Mouse (Mus musculus): Measurements from ENCODE around the gene Ube2v1. TPM values are rescaled to one million over a fixed set of nuclear protein-coding genes. Genes with fewer than 3 reads are reported as not detected.
A peak's percentile ranks its signal among the peaks of the same experiment; 100 is the strongest.

Ube2v1 gene
- polyA plus RNA-seq, 1 experiment = 322 TPM

- Histone ChIP-seq H3K36me3 (ENCODE audit: control insufficient read depth, insufficient read depth) (no peaks in the 10 kb centered on the region), H3K27me3 (ENCODE audit: control insufficient read depth, insufficient read depth, insufficient read length) (no peaks in the 10 kb centered on the region), H3K4me2 (ENCODE audit: low read depth) (no peak overlapping the region), H3K4me3 (no peak overlapping the region), H3K79me2 (ENCODE audit: control insufficient read depth, insufficient read depth) (no peaks in the 10 kb centered on the region), H3ac (ENCODE audit: control insufficient read depth, insufficient read length) (no peak overlapping the region)
- TF ChIP-seq TCF3 (IDR thresholded peaks at IDR 0.05; ENCODE audit: insufficient read length, low read depth) (no peak), TCF12 (IDR thresholded peaks at IDR 0.05; ENCODE audit: insufficient read depth, poor library complexity, severe bottlenecking) (no peak), MYOG (IDR thresholded peaks at IDR 0.05; ENCODE audit: control insufficient read depth in 1 of 3, insufficient read depth in 1 of 3, insufficient read length in 2 of 3, low read depth in 2 of 3) (no peak), MAX (IDR thresholded peaks at IDR 0.05; ENCODE audit: low read depth) (no peak), E2F4 (IDR thresholded peaks at IDR 0.05; ENCODE audit: insufficient read depth) (no peak), CEBPB (IDR thresholded peaks at IDR 0.05; ENCODE audit: insufficient read depth, poor library complexity, severe bottlenecking) (no peak), SRF (IDR thresholded peaks at IDR 0.05; ENCODE audit: control insufficient read depth, insufficient read length, low read depth) (no peak)
Measured at GRCm38 (mm10) chr2:167675120-167675909, 43.4 kb upstream of the Ube2v1 start.

GRCm38 (mm10) chr2:167672212-167672685, 40.4 kb upstream of the Ube2v1 start:
- Histone ChIP-seq H3K27me3 (ENCODE audit: control insufficient read depth, insufficient read depth, insufficient read length) (no peaks in the 10 kb centered on the region), H3K36me3 (ENCODE audit: control insufficient read depth, insufficient read depth) (no peaks in the 10 kb centered on the region), H3ac (ENCODE audit: control insufficient read depth, insufficient read length) (no peak overlapping the region), H3K4me3 (no peak overlapping the region), H3K79me2 (ENCODE audit: control insufficient read depth, insufficient read depth) (no peaks in the 10 kb centered on the region), H3K4me2 (ENCODE audit: low read depth) (peak overlapping the region; percentile 46)
- TF ChIP-seq TCF3 (IDR thresholded peaks at IDR 0.05; ENCODE audit: insufficient read length, low read depth) (peak; percentile 84), TCF12 (IDR thresholded peaks at IDR 0.05; ENCODE audit: insufficient read depth, poor library complexity, severe bottlenecking) (peak; percentile 96), POLR2AphosphoS2 (IDR thresholded peaks at IDR 0.05; ENCODE audit: insufficient read length, low read depth) (no peak), MYOD1 (IDR thresholded peaks at IDR 0.05; ENCODE audit: control insufficient read depth in 1 of 3, insufficient read length in 2 of 3, low read depth in 2 of 3) (peak; percentile 86 to 91 (median 86)), MYOG (IDR thresholded peaks at IDR 0.05; ENCODE audit: control insufficient read depth in 1 of 3, insufficient read depth in 1 of 3, insufficient read length in 2 of 3, low read depth in 2 of 3) (peak; percentile 61 to 90 (median 90))

- TF ChIP-seq MYOD1 (IDR thresholded peaks at IDR 0.05; ENCODE audit: control insufficient read depth in 1 of 3, insufficient read length in 2 of 3, low read depth in 2 of 3) (peak in 1 of 3 experiments; percentile 22), MYOG (IDR thresholded peaks at IDR 0.05; ENCODE audit: control insufficient read depth in 1 of 3, insufficient read depth in 1 of 3, insufficient read length in 2 of 3, low read depth in 2 of 3) (peak in 1 of 3 experiments; percentile 40), SRF (IDR thresholded peaks at IDR 0.05; ENCODE audit: control insufficient read depth, insufficient read length, low read depth) (no peak)
- no peaks in the 10 kb centered on the region for H3K36me3 ChIP-seq (ENCODE audit: control insufficient read depth, insufficient read depth)
- no peak overlapping the region for H3ac ChIP-seq (ENCODE audit: control insufficient read depth, insufficient read length)
- no peaks in the 10 kb centered on the region for H3K27me3 ChIP-seq (ENCODE audit: control insufficient read depth, insufficient read depth, insufficient read length)
- H3K4me3 ChIP-seq = no peak overlapping the region
- no peaks in the 10 kb centered on the region for H3K79me2 ChIP-seq (ENCODE audit: control insufficient read depth, insufficient read depth)
- H3K4me2 ChIP-seq (ENCODE audit: low read depth) = peak overlapping the region; percentile 46
Measured at GRCm38 (mm10) chr2:167671101-167671633, 39.3 kb upstream of the Ube2v1 start.

- no peak for TF ChIP-seq USF1 (IDR thresholded peaks at IDR 0.05; ENCODE audit: low read depth)
- no peak for TF ChIP-seq TCF3 (IDR thresholded peaks at IDR 0.05; ENCODE audit: insufficient read length, low read depth)
- TF ChIP-seq REST (IDR thresholded peaks at IDR 0.05; ENCODE audit: insufficient read depth, insufficient read length) = no peak
- TF ChIP-seq E2F4 (IDR thresholded peaks at IDR 0.05; ENCODE audit: insufficient read depth) = no peak
- no peak for TF ChIP-seq MYOG (IDR thresholded peaks at IDR 0.05; ENCODE audit: control insufficient read depth in 1 of 3, insufficient read depth in 1 of 3, insufficient read length in 2 of 3, low read depth in 2 of 3)
- no peak for TF ChIP-seq POLR2A (IDR thresholded peaks at IDR 0.05; ENCODE audit: insufficient read length, low read depth)
- TF ChIP-seq POLR2AphosphoS2 (IDR thresholded peaks at IDR 0.05; ENCODE audit: insufficient read length, low read depth) = no peak
- no peak for TF ChIP-seq CEBPB (IDR thresholded peaks at IDR 0.05; ENCODE audit: insufficient read depth, poor library complexity, severe bottlenecking)
- TF ChIP-seq TCF12 (IDR thresholded peaks at IDR 0.05; ENCODE audit: insufficient read depth, poor library complexity, severe bottlenecking) = no peak
- no peak for TF ChIP-seq MYOD1 (IDR thresholded peaks at IDR 0.05; ENCODE audit: control insufficient read depth in 1 of 3, insufficient read length in 2 of 3, low read depth in 2 of 3)
- no peak for TF ChIP-seq SRF (IDR thresholded peaks at IDR 0.05; ENCODE audit: control insufficient read depth, insufficient read length, low read depth)
- Histone ChIP-seq H3K36me3 (ENCODE audit: control insufficient read depth, insufficient read depth) (no peaks in the 10 kb centered on the region), H3ac (ENCODE audit: control insufficient read depth, insufficient read length) (no peak overlapping the region), H3K79me2 (ENCODE audit: control insufficient read depth, insufficient read depth) (no peaks in the 10 kb centered on the region), H3K27me3 (ENCODE audit: control insufficient read depth, insufficient read depth, insufficient read length) (no peaks in the 10 kb centered on the region), H3K4me3 (no peak overlapping the region), H3K4me2 (ENCODE audit: low read depth) (no peak overlapping the region)
Measured at GRCm38 (mm10) chr2:167669398-167669797, 37.5 kb upstream of the Ube2v1 start.

GRCm38 (mm10) chr2:167668426-167668825, 36.5 kb upstream of the Ube2v1 start:
- Histone ChIP-seq H3K4me2 (ENCODE audit: low read depth) (no peak overlapping the region), H3ac (ENCODE audit: control insufficient read depth, insufficient read length) (no peak overlapping the region), H3K79me2 (ENCODE audit: control insufficient read depth, insufficient read depth) (no peaks in the 10 kb centered on the region), H3K27me3 (ENCODE audit: control insufficient read depth, insufficient read depth, insufficient read length) (no peaks in the 10 kb centered on the region), H3K36me3 (ENCODE audit: control insufficient read depth, insufficient read depth) (no peaks in the 10 kb centered on the region), H3K4me3 (no peak overlapping the region)
- no peak for TF ChIP-seq POLR2A (IDR thresholded peaks at IDR 0.05; ENCODE audit: insufficient read length, low read depth)
- TF ChIP-seq TCF3 (IDR thresholded peaks at IDR 0.05; ENCODE audit: insufficient read length, low read depth) = no peak
- no peak for TF ChIP-seq MYOD1 (IDR thresholded peaks at IDR 0.05; ENCODE audit: control insufficient read depth in 1 of 3, insufficient read length in 2 of 3, low read depth in 2 of 3)
- TF ChIP-seq TCF12 (IDR thresholded peaks at IDR 0.05; ENCODE audit: insufficient read depth, poor library complexity, severe bottlenecking) = no peak
- TF ChIP-seq USF1 (IDR thresholded peaks at IDR 0.05; ENCODE audit: low read depth) = no peak
- TF ChIP-seq REST (IDR thresholded peaks at IDR 0.05; ENCODE audit: insufficient read depth, insufficient read length) = no peak
- TF ChIP-seq POLR2AphosphoS2 (IDR thresholded peaks at IDR 0.05; ENCODE audit: insufficient read length, low read depth) = no peak
- no peak for TF ChIP-seq SRF (IDR thresholded peaks at IDR 0.05; ENCODE audit: control insufficient read depth, insufficient read length, low read depth)
- no peak for TF ChIP-seq E2F4 (IDR thresholded peaks at IDR 0.05; ENCODE audit: insufficient read depth)
- TF ChIP-seq MAX (IDR thresholded peaks at IDR 0.05; ENCODE audit: low read depth) = no peak
- no peak for TF ChIP-seq CEBPB (IDR thresholded peaks at IDR 0.05; ENCODE audit: insufficient read depth, poor library complexity, severe bottlenecking)

All from myocyte (in vitro differentiated cells).